Mouse (Mus musculus): ENCODE measurements around the gene Fbxo3. TPM values are rescaled to one million over a fixed set of nuclear protein-coding genes. Genes with fewer than 3 reads are reported as not detected.
"Not testable (repeated sequence)": the region's sequence is repeated elsewhere in the genome, so short reads cannot be mapped to it uniquely, and the experiment has no call there.

The Fbxo3 gene
- polyA plus RNA-seq, 1 experiment from 2014 or later: 47.3 TPM

- Histone ChIP-seq H3K27me3 (replicated peaks; ENCODE audit: control insufficient read depth, insufficient read depth, low read length) (peaks cover 4% of the 10 kb centered on the region; the same call in 1 of the 2 replicates), H3K4me3 (ENCODE audit: low read depth, low read length) (no peak overlapping the region), H3K27ac (replicated peaks; ENCODE audit: low read depth, low read length) (no peak overlapping the region), H3K4me2 (ENCODE audit: low read depth, low read length) (no peak overlapping the region), H3K4me1 (ENCODE audit: control insufficient read depth, insufficient read depth, low read length) (no peaks in the 10 kb centered on the region), H3K36me3 (ENCODE audit: control insufficient read depth, insufficient read depth, low read length) (no peaks in the 10 kb centered on the region), H3K9me3 (ENCODE audit: control insufficient read depth, low read length) (no peaks in the 10 kb centered on the region), H3K9ac (ENCODE audit: low read depth, low read length) (no peak overlapping the region)
- ATAC-seq (ENCODE audit: low read depth): no peak
- no peak for DNase-seq (ENCODE audit: low spot score)
- WGBS: 67% methylated on average over 4 of the region's 4 CpGs
Observed at GRCm38 (mm10) chr2:104001861-104002260, 25.7 kb upstream of the Fbxo3 start.

DNA sequence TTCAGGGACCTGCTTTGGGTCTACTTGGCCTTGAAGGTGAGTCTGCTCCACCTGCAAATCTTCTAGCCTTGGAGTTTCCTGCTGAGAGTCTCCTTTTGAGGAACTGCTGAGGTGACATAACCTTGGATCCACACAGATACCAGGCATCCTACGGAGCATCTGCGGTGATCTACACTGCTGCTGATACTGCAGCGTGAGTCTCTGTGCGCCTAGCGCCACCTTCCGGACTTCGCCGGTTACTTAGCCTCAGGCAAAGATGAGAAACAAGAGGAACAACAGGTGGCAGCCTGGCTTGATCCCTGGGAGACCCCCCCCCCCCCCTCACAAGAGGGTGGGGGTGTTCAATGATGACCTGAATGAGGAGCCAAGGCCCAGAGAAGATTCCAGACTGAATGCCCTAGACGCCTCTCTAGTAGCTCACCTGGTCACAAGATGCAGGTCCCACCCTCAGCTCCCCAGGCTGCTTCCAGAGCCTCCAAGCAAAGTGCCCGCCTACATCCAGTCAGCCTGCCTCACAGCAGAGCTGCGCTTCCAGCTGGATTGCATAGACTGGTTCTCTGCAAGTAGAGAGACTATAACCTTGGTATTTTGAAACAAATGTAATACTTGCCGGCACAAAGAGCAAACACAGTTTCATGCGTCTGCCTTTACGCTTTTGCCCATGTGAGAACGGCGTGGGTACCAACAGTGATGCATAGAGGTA, 24.7 kb upstream of the Fbxo3 start:
- H3K27ac ChIP-seq (replicated peaks; ENCODE audit: low read depth, low read length): no peak overlapping the region
- peak; percentile 48 for DNase-seq (ENCODE audit: low spot score)
- no peak overlapping the region for H3K9ac ChIP-seq (ENCODE audit: low read depth, low read length)
- H3K27me3 ChIP-seq (replicated peaks; ENCODE audit: control insufficient read depth, insufficient read depth, low read length): peaks cover 4% of the 10 kb centered on the region; the same call in 1 of the 2 replicates
- no peak overlapping the region for H3K4me3 ChIP-seq (ENCODE audit: low read depth, low read length)
- 0 out of 2 replicates have a peak, but pooled peaks have one; percentile 68 for ATAC-seq (ENCODE audit: low read depth)
- H3K36me3 ChIP-seq (ENCODE audit: control insufficient read depth, insufficient read depth, low read length): no peaks in the 10 kb centered on the region
- 34% methylated on average over 16 of the region's 16 CpGs for WGBS
- H3K4me1 ChIP-seq (ENCODE audit: control insufficient read depth, insufficient read depth, low read length): no peaks in the 10 kb centered on the region
- H3K4me2 ChIP-seq (ENCODE audit: low read depth, low read length): no peak overlapping the region
- no peaks in the 10 kb centered on the region for H3K9me3 ChIP-seq (ENCODE audit: control insufficient read depth, low read length)

GRCm38 (mm10) chr2:104007793-104008519, 19.6 kb upstream of the Fbxo3 start:
- Histone ChIP-seq H3K9me3 (ENCODE audit: control insufficient read depth, low read length) (no peaks in the 10 kb centered on the region), H3K4me2 (ENCODE audit: low read depth, low read length) (no peak overlapping the region), H3K36me3 (ENCODE audit: control insufficient read depth, insufficient read depth, low read length) (no peaks in the 10 kb centered on the region), H3K27me3 (replicated peaks; ENCODE audit: control insufficient read depth, insufficient read depth, low read length) (peaks cover 4% of the 10 kb centered on the region; the same call in 1 of the 2 replicates), H3K9ac (ENCODE audit: low read depth, low read length) (no peak overlapping the region), H3K4me3 (ENCODE audit: low read depth, low read length) (no peak overlapping the region), H3K4me1 (ENCODE audit: control insufficient read depth, insufficient read depth, low read length) (no peaks in the 10 kb centered on the region), H3K27ac (replicated peaks; ENCODE audit: low read depth, low read length) (no peak overlapping the region)
- ATAC-seq (ENCODE audit: low read depth): no peak
- 77% methylated on average over 7 of the region's 7 CpGs for WGBS
- no peak for DNase-seq (ENCODE audit: low spot score)

- ATAC-seq (ENCODE audit: low read depth); H3K4me1 ChIP-seq (ENCODE audit: control insufficient read depth, insufficient read depth, low read length); DNase-seq (ENCODE audit: low spot score); H3K9ac ChIP-seq (ENCODE audit: low read depth, low read length); H3K27me3 ChIP-seq (replicated peaks; ENCODE audit: control insufficient read depth, insufficient read depth, low read length); H3K27ac ChIP-seq (replicated peaks; ENCODE audit: low read depth, low read length); H3K4me2 ChIP-seq (ENCODE audit: low read depth, low read length); H3K4me3 ChIP-seq (ENCODE audit: low read depth, low read length); H3K36me3 ChIP-seq (ENCODE audit: control insufficient read depth, insufficient read depth, low read length); H3K9me3 ChIP-seq (ENCODE audit: control insufficient read depth, low read length): not testable (repeated sequence)
- 98% methylated on average over 3 of the region's 3 CpGs for WGBS
Observed at GRCm38 (mm10) chr2:104008853-104009252, 18.7 kb upstream of the Fbxo3 start.

GRCm38 (mm10) chr2:104023096-104023495, 4.4 kb upstream of the Fbxo3 start:
- H3K27ac ChIP-seq (replicated peaks; ENCODE audit: low read depth, low read length): no peak overlapping the region
- H3K27me3 ChIP-seq (replicated peaks; ENCODE audit: control insufficient read depth, insufficient read depth, low read length): no peaks in the 10 kb centered on the region
- ATAC-seq (ENCODE audit: low read depth) (no peak), DNase-seq (ENCODE audit: low spot score) (no peak)
- no peaks in the 10 kb centered on the region for H3K9me3 ChIP-seq (ENCODE audit: control insufficient read depth, low read length)
- no peak overlapping the region for H3K9ac ChIP-seq (ENCODE audit: low read depth, low read length)
- H3K4me2 ChIP-seq (ENCODE audit: low read depth, low read length): no peak overlapping the region
- no peak overlapping the region for H3K4me3 ChIP-seq (ENCODE audit: low read depth, low read length)
- WGBS: 70% methylated on average over 7 of the region's 7 CpGs
- no peaks in the 10 kb centered on the region for H3K4me1 ChIP-seq (ENCODE audit: control insufficient read depth, insufficient read depth, low read length)
- no peaks in the 10 kb centered on the region for H3K36me3 ChIP-seq (ENCODE audit: control insufficient read depth, insufficient read depth, low read length)

DNA sequence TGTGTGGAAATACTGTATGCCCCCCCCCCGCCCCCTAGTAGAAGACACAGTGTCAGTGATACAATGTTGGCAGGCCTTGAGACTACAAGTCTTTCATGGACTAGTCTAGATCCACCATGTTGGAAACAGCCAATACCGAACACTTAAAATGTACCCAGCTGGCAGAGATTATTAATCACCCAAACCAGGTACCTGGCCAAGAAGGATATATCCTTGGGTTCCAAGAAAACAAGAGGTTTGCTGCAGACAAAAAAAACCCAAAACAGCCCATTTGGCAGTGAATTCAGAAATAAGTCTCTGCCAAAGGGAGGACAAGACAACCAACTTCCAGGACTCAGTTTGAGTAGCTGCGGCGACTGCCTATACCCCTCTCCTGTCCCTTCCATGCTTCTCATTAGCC, 2.9 kb upstream of the Fbxo3 start:
- 91% methylated on average over 4 of the region's 4 CpGs for WGBS
- H3K9ac ChIP-seq (ENCODE audit: low read depth, low read length): no peak overlapping the region
- no peaks in the 10 kb centered on the region for H3K9me3 ChIP-seq (ENCODE audit: control insufficient read depth, low read length)

DNA sequence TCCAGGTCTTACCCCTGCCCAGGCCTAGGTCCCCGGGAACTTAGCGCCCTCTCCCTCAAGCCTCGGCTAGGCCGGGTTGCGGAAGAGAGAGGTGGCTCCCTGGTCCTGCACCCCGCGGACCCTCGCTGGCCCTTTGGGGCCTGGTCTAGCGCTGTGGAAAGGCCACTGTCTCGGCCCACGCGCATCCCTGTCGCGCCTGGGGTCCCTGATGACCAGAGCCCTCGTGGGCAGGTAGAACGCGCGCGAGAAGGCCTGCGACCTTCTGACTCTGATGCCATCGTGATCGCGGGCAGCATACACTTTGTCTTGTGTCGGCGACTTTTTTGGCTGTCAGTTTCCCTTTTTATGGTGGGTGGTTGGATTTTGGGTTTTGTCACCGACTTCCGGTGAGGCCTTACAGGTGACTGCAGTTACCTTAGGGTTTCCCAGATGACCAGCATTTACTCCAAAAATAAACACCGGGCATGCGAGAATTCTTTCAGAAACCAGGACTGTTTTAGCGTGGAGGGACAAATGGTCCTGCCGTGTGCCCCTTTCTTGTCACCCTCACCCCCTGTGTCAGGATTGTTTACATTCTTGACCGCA, 710 bp downstream of the Fbxo3 start, which contains the start of gene 4931422A03Rik:
Gene 4931422A03Rik, minus strand, starts transcription at position 223 of the 585 bp plus-strand sequence.
- WGBS: 1% methylated on average over 29 of the region's 32 CpGs
- Histone ChIP-seq H3K4me1 (ENCODE audit: control insufficient read depth, insufficient read depth, low read length) (peaks cover 14% of the 10 kb centered on the region; the same call in 1 of the 2 replicates), H3K9me3 (ENCODE audit: control insufficient read depth, low read length) (no peaks in the 10 kb centered on the region), H3K27ac (replicated peaks; ENCODE audit: low read depth, low read length) (peak within 1 kb of the TSS; percentile 45), H3K27me3 (replicated peaks; ENCODE audit: control insufficient read depth, insufficient read depth, low read length) (no peaks in the 10 kb centered on the region), H3K9ac (ENCODE audit: low read depth, low read length) (peak within 1 kb of the TSS; percentile 92), H3K36me3 (ENCODE audit: control insufficient read depth, insufficient read depth, low read length) (peaks cover 7% of the 10 kb centered on the region; the same call in 1 of the 2 replicates), H3K4me3 (ENCODE audit: low read depth, low read length) (peak within 1 kb of the TSS; percentile 83), H3K4me2 (ENCODE audit: low read depth, low read length) (peak within 1 kb of the TSS; percentile 78)
- ATAC-seq (ENCODE audit: low read depth) (peak; percentile 55), DNase-seq (ENCODE audit: low spot score) (no peak)

More for the DNA sequence above, 2.9 kb upstream of the Fbxo3 start:
- Histone ChIP-seq H3K27ac (replicated peaks; ENCODE audit: low read depth, low read length) (no peak overlapping the region), H3K36me3 (ENCODE audit: control insufficient read depth, insufficient read depth, low read length) (no peaks in the 10 kb centered on the region), H3K27me3 (replicated peaks; ENCODE audit: control insufficient read depth, insufficient read depth, low read length) (no peaks in the 10 kb centered on the region), H3K4me2 (ENCODE audit: low read depth, low read length) (no peak overlapping the region), H3K4me1 (ENCODE audit: control insufficient read depth, insufficient read depth, low read length) (peaks cover 10% of the 10 kb centered on the region; the same call in 1 of the 2 replicates), H3K4me3 (ENCODE audit: low read depth, low read length) (no peak overlapping the region)
- ATAC-seq (ENCODE audit: low read depth) (no peak), DNase-seq (ENCODE audit: low spot score) (no peak)

DNA sequence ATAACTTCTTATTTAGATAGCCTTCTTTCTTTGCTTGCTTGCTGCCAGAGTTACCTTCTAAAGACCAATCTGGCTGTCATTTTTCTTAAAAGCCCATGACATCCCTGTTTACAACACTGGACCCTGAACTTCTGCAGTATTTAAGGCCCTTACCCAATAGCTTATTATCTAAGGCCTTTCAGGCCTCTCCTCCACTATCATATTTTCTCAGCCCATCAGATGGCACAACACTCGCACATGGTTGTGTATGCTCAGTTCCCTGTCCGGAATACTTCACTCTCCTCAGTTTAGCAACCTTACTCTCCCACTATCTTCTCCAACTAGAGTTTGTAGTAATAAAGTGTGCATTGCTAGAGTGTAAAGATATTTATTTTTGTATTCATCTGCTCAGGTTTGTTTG, 1.6 kb downstream of the Fbxo3 start:
- Histone ChIP-seq H3K9ac (ENCODE audit: low read depth, low read length) (peak overlapping the region; percentile 92), H3K4me3 (ENCODE audit: low read depth, low read length) (peak overlapping the region; percentile 83), H3K27ac (replicated peaks; ENCODE audit: low read depth, low read length) (no peak overlapping the region), H3K4me1 (ENCODE audit: control insufficient read depth, insufficient read depth, low read length) (peaks cover 14% of the 10 kb centered on the region; the same call in 1 of the 2 replicates), H3K9me3 (ENCODE audit: control insufficient read depth, low read length) (no peaks in the 10 kb centered on the region), H3K36me3 (ENCODE audit: control insufficient read depth, insufficient read depth, low read length) (peaks cover 13% of the 10 kb centered on the region), H3K27me3 (replicated peaks; ENCODE audit: control insufficient read depth, insufficient read depth, low read length) (no peaks in the 10 kb centered on the region), H3K4me2 (ENCODE audit: low read depth, low read length) (peak overlapping the region; percentile 78)
- no peak for ATAC-seq (ENCODE audit: low read depth)
- DNase-seq (ENCODE audit: low spot score): no peak
- 61% methylated on average over 2 of the region's 2 CpGs for WGBS
